Mouse (Mus musculus): ENCODE measurements around the gene Tsga10. TPM values are rescaled to one million over a fixed set of nuclear protein-coding genes. Genes with fewer than 3 reads are reported as not detected.
A peak's percentile ranks its signal among the peaks of the same experiment; 100 is the strongest.

Tsga10 gene
- polyA plus RNA-seq (2015; fragmentation: Nextera tagmentation; extraction: Ambion mirVana): 6.0 and 6.1 TPM in 2 replicates

GRCm38 (mm10) chr1:37866286-37866685, at the start of gene Tsga10:
TSS of gene Tsga10 (minus strand) at chr1:37866429.
- H3K27me3 ChIP-seq: no peaks in the 10 kb centered on the region
- H3K36me3 ChIP-seq: no peaks in the 10 kb centered on the region
- 89% methylated on average over 6 of the region's 6 CpGs for WGBS
- peak within 1 kb of the TSS; percentile 81 for H3K4me2 ChIP-seq
- H3K27ac ChIP-seq: peak within 1 kb of the TSS; percentile 90
- H3K4me3 ChIP-seq (replicated peaks): peak within 1 kb of the TSS; percentile 77
- no peaks in the 10 kb centered on the region for H3K9me3 ChIP-seq (replicated peaks)
- H3K9ac ChIP-seq: peak within 1 kb of the TSS; percentile 62
- H3K4me1 ChIP-seq: peaks cover 5% of the 10 kb centered on the region
- no peak for ATAC-seq (replicated peaks; ENCODE audit: low FRiP score)

DNA sequence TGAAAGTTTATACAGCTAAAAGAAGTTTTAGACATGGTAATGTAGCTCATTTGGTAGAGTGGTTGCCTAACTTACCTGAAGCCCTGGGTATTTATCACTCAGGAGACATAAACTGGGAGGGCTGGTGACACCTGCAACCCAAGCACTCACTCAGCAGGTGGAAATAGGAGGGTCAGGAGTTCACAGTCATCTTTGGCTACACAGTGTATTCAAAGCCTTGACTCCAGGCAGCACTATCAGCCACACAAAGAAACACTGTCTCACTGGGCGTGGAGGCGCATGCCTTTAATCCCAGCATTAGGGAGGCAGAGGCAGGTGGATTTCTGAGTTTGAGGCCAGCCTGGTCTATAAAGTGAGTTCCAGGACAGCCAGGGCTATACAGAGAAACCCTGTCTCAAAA, 46.5 kb upstream of the Tsga10 start:
- H3K27ac ChIP-seq: no peak overlapping the region
- no peak overlapping the region for H3K4me2 ChIP-seq
- 82% methylated on average over 2 of the region's 2 CpGs for WGBS
- no peak for ATAC-seq (replicated peaks; ENCODE audit: low FRiP score)
- H3K9ac ChIP-seq: no peak overlapping the region
- H3K4me3 ChIP-seq (replicated peaks): no peak overlapping the region
- no peaks in the 10 kb centered on the region for H3K4me1 ChIP-seq
- no peaks in the 10 kb centered on the region for H3K36me3 ChIP-seq
- H3K9me3 ChIP-seq (replicated peaks): no peaks in the 10 kb centered on the region
- 0 out of 2 replicates have a peak, but pooled peaks cover 9% of the 10 kb centered on the region for H3K27me3 ChIP-seq

DNA sequence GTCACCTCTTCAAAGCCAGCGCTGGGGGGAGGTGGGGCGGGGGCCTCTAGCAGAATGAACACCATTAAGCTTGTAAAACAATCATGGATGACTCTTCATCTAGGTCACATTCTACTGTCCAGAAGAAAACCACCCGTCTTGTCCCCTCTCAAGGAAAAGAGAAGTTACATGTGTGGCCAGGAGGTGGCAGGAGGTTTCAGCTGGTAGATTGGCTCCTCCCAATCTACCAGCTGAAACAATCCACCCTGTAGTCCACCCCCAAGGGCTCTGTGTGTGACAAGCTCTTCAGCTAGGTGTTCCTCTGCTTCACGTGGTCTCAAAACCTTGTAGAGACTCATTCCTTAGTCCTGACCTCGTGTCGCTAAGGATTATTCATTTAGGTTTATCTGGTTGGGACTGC, 36.9 kb upstream of the Tsga10 start:
- no peaks in the 10 kb centered on the region for H3K9me3 ChIP-seq (replicated peaks)
- H3K4me2 ChIP-seq: no peak overlapping the region
- no peak overlapping the region for H3K4me3 ChIP-seq (replicated peaks)
- H3K27ac ChIP-seq: no peak overlapping the region
- H3K4me1 ChIP-seq: no peaks in the 10 kb centered on the region
- H3K27me3 ChIP-seq: no peaks in the 10 kb centered on the region
- 28% methylated on average over 6 of the region's 6 CpGs for WGBS
- no peak for ATAC-seq (replicated peaks; ENCODE audit: low FRiP score)
- peaks cover 15% of the 10 kb centered on the region for H3K36me3 ChIP-seq
- no peak overlapping the region for H3K9ac ChIP-seq

- Histone ChIP-seq H3K4me3 (replicated peaks) (no peak overlapping the region), H3K27ac (no peak overlapping the region), H3K9ac (no peak overlapping the region), H3K27me3 (no peaks in the 10 kb centered on the region), H3K36me3 (peaks cover 43% of the 10 kb centered on the region), H3K4me1 (no peaks in the 10 kb centered on the region), H3K9me3 (replicated peaks) (no peaks in the 10 kb centered on the region), H3K4me2 (no peak overlapping the region)
- no peak for ATAC-seq (replicated peaks; ENCODE audit: low FRiP score)
- WGBS: 53% methylated on average over 6 of the region's 6 CpGs
Measured at GRCm38 (mm10) chr1:37900288-37900687, 34.1 kb upstream of the Tsga10 start.

DNA sequence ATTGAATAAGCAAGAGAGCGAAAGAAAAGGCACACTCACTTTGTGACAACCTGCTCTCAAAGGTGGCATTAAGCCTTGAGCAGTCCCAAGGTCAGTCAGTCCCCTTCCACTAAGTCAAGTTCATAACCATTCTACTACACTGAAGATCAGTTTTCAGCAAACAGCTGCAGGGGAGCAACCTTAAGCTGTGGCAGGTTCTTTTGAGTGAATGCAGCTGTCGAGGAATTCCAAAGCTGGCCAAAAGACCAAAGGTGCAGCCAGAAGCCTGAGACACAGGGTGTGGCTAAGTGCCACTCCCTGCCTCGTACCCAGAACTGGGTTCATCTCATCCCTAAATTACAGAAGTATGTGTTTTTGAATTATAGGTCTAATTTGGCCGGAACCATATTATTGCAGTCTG, 33.6 kb upstream of the Tsga10 start:
- H3K9ac ChIP-seq: no peak overlapping the region
- no peak overlapping the region for H3K4me2 ChIP-seq
- no peak for ATAC-seq (replicated peaks; ENCODE audit: low FRiP score)
- H3K36me3 ChIP-seq: peaks cover 47% of the 10 kb centered on the region
- no peaks in the 10 kb centered on the region for H3K27me3 ChIP-seq
- no peaks in the 10 kb centered on the region for H3K4me1 ChIP-seq
- H3K9me3 ChIP-seq (replicated peaks): no peaks in the 10 kb centered on the region
- no peak overlapping the region for H3K4me3 ChIP-seq (replicated peaks)
- WGBS: 67% methylated on average over 4 of the region's 4 CpGs
- H3K27ac ChIP-seq: no peak overlapping the region

- no peaks in the 10 kb centered on the region for H3K27me3 ChIP-seq
- H3K36me3 ChIP-seq: peaks cover 56% of the 10 kb centered on the region
- H3K4me3 ChIP-seq (replicated peaks): no peak overlapping the region
- H3K4me1 ChIP-seq: peaks cover 12% of the 10 kb centered on the region
- H3K9me3 ChIP-seq (replicated peaks): no peaks in the 10 kb centered on the region
- no peak for ATAC-seq (replicated peaks; ENCODE audit: low FRiP score)
- no peak overlapping the region for H3K9ac ChIP-seq
- no peak overlapping the region for H3K27ac ChIP-seq
- H3K4me2 ChIP-seq: no peak overlapping the region
Measured at GRCm38 (mm10) chr1:37894606-37895005, 28.4 kb upstream of the Tsga10 start.

DNA sequence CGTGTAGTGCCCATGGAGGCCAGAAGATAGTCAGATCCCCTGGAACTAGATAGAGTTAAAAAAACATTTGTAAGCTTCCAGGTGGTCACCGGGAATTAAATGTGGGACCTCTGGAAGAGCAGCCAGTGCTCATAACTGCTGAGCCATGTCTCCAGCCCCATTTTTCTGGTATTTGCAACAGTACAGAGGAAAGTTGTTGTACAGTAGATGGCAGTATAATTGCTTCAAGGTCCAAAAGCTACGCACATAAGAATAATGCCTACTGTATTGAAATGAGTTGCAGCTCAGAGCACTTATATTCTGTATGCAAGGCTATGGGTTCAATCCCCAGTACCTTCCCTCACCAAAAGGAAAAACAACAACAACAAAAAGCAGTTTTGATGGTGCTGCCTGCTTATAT, 25.2 kb upstream of the Tsga10 start:
- Histone ChIP-seq H3K9ac (no peak overlapping the region), H3K9me3 (replicated peaks) (no peaks in the 10 kb centered on the region), H3K27ac (no peak overlapping the region), H3K4me2 (peak overlapping the region; percentile 59), H3K36me3 (peaks cover 27% of the 10 kb centered on the region), H3K4me3 (replicated peaks) (peak overlapping the region; percentile 71), H3K27me3 (no peaks in the 10 kb centered on the region), H3K4me1 (peaks cover 19% of the 10 kb centered on the region)
- WGBS: 62% methylated on average over 3 of the region's 3 CpGs
- ATAC-seq (replicated peaks; ENCODE audit: low FRiP score): no peak

GRCm38 (mm10) chr1:37890025-37890652, 23.9 kb upstream of the Tsga10 start, which contains the start of the genes Mitd1 and Mrpl30:
TSS of gene Mitd1 (minus strand) at chr1:37890411.
TSS of gene Mrpl30 (plus strand) at chr1:37890477.
- H3K4me3 ChIP-seq (replicated peaks): peak within 1 kb of the TSS; percentile 71
- under 1% methylated on average over 41 of the region's 41 CpGs for WGBS

DNA sequence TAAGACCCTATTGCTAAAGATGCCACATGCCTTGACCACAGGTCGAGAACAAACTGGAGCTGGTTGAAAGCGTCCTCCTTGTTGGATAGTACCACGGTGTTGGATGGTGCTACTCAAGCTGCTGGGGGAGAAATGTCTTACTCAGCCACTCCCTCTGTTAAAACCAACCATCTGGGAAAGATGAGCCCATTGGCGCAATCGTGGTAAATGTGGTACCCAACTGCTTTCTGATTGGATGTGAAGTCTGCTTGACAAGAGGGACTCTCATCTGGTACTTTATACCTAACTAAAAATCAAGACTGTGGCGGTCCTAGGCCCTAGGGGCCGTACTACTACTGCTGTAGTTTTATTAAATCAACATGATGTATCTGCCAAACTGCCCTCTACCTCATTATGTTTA, 23.0 kb upstream of the Tsga10 start:
- H3K9ac ChIP-seq: peak overlapping the region; percentile 67; the same call in 1 of the 2 replicates
- H3K4me1 ChIP-seq: peaks cover 19% of the 10 kb centered on the region
- H3K36me3 ChIP-seq: peaks cover 16% of the 10 kb centered on the region
- H3K27ac ChIP-seq: no peak overlapping the region
- H3K9me3 ChIP-seq (replicated peaks): no peaks in the 10 kb centered on the region
- H3K27me3 ChIP-seq: no peaks in the 10 kb centered on the region
- ATAC-seq (replicated peaks; ENCODE audit: low FRiP score): no peak
- 84% methylated on average over 7 of the region's 7 CpGs for WGBS
- peak overlapping the region; percentile 71 for H3K4me3 ChIP-seq (replicated peaks)
- peak overlapping the region; percentile 59 for H3K4me2 ChIP-seq

More at GRCm38 (mm10) chr1:37890025-37890652, 23.9 kb upstream of the Tsga10 start, which contains the start of the genes Mitd1 and Mrpl30:
- H3K9ac ChIP-seq: peak within 1 kb of the TSS; percentile 67
- peak within 1 kb of the TSS; percentile 79 for H3K27ac ChIP-seq
- H3K4me1 ChIP-seq: peaks cover 19% of the 10 kb centered on the region
- H3K27me3 ChIP-seq: no peaks in the 10 kb centered on the region
- peak within 1 kb of the TSS; percentile 59 for H3K4me2 ChIP-seq
- H3K36me3 ChIP-seq: peaks cover 16% of the 10 kb centered on the region
- H3K9me3 ChIP-seq (replicated peaks): no peaks in the 10 kb centered on the region
- ATAC-seq (replicated peaks; ENCODE audit: low FRiP score): peak; percentile 95

GRCm38 (mm10) chr1:37884451-37884850, 18.2 kb upstream of the Tsga10 start:
- Histone ChIP-seq H3K27me3 (no peaks in the 10 kb centered on the region), H3K27ac (no peak overlapping the region)
- 86% methylated on average over 4 of the region's 4 CpGs for WGBS

GRCm38 (mm10) chr1:37883411-37883810, 17.2 kb upstream of the Tsga10 start:
- H3K9me3 ChIP-seq (replicated peaks): no peaks in the 10 kb centered on the region
- H3K9ac ChIP-seq: no peak overlapping the region
- H3K4me2 ChIP-seq: no peak overlapping the region
- H3K27me3 ChIP-seq: no peaks in the 10 kb centered on the region
- no peak overlapping the region for H3K4me3 ChIP-seq (replicated peaks)
- H3K36me3 ChIP-seq: peaks cover 64% of the 10 kb centered on the region
- H3K4me1 ChIP-seq: no peaks in the 10 kb centered on the region
- WGBS: 93% methylated on average over 4 of the region's 4 CpGs
- H3K27ac ChIP-seq: no peak overlapping the region
- no peak for ATAC-seq (replicated peaks; ENCODE audit: low FRiP score)

More at GRCm38 (mm10) chr1:37884451-37884850, 18.2 kb upstream of the Tsga10 start:
- Histone ChIP-seq H3K36me3 (peaks cover 53% of the 10 kb centered on the region), H3K4me3 (replicated peaks) (no peak overlapping the region), H3K9ac (no peak overlapping the region), H3K4me2 (no peak overlapping the region), H3K4me1 (peaks cover 5% of the 10 kb centered on the region), H3K9me3 (replicated peaks) (no peaks in the 10 kb centered on the region)
- ATAC-seq (replicated peaks; ENCODE audit: low FRiP score): no peak

DNA sequence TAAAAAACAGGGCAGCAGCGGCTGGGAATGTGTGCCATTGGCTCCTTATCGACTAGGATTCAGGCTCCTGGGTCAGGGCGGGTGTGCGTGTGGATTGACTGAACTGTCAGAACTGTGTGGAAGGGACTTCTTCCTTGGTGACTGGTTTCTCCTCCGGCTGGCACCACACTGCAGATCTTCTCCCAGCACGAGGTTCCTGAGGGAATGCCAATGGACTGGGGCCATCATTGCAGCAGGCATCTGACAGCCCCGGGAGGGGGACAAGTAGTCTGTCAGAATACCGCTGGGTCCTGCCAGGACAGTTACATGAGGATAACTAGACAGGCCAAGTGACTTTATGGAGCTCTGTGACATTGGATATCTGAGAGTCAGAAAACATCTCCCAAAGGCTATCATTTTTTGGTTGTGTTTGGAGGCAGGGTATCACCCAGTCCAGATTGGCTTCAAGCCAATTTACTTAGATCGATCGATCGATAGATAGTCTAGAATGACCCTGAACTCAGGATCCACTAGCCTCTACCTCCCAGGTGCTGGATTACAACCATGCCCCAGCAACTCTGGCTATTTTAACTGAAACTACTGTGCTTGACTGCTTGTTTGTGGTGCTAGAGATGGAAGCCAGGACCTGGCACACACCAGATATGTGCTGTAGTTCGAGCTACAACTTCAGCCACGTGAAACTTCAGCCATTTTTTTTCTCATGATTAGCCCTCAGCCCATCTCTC, 11.7 kb upstream of the Tsga10 start:
- H3K4me3 ChIP-seq (replicated peaks): no peak overlapping the region
- H3K9ac ChIP-seq: no peak overlapping the region
- ATAC-seq (replicated peaks; ENCODE audit: low FRiP score): no peak
- no peaks in the 10 kb centered on the region for H3K27me3 ChIP-seq
- peaks cover 4% of the 10 kb centered on the region for H3K4me1 ChIP-seq
- no peaks in the 10 kb centered on the region for H3K9me3 ChIP-seq (replicated peaks)
- H3K4me2 ChIP-seq: no peak overlapping the region
- no peak overlapping the region for H3K27ac ChIP-seq
- H3K36me3 ChIP-seq: peaks cover 78% of the 10 kb centered on the region
- 94% methylated on average over 13 of the region's 13 CpGs for WGBS
